Mouse (Mus musculus): ENCODE measurements at regions not wholly inside any gene's neighbourhood (a gene's known extent, or its start where the extent isn't known, plus 50 kb on each side); places are given as distances from the start of the nearest gene placed in this dataset.

GRCm38 (mm10) chr3:53338571-53338970, 124.6 kb downstream of the Nhlrc3 start:
- no peak for DNase-seq (ENCODE audit: extremely low read depth, low read depth, low spot score)
- H3K79me2 ChIP-seq (ENCODE audit: control insufficient read depth, insufficient read depth, low read length) = no peaks in the 10 kb centered on the region
- WGBS = 92% methylated on average over 7 of the region's 7 CpGs
- H3K4me3 ChIP-seq (ENCODE audit: insufficient read depth, low read depth, low read length) = no peak overlapping the region
- TF ChIP-seq CTCF (IDR thresholded peaks at IDR 0.05; ENCODE audit: low read depth, low read length) (no peak), POLR2A (IDR thresholded peaks at IDR 0.05; ENCODE audit: extremely low read depth, insufficient read depth, low read length) (no peak)
- H3K27me3 ChIP-seq (ENCODE audit: control insufficient read depth, insufficient read depth, low read length) = no peaks in the 10 kb centered on the region
- no peak overlapping the region for H3K27ac ChIP-seq (replicated peaks; ENCODE audit: insufficient read depth, low read depth, low read length)
- no peaks in the 10 kb centered on the region for H3K4me1 ChIP-seq (ENCODE audit: control insufficient read depth, insufficient read depth, low read length)
- H3K9ac ChIP-seq (ENCODE audit: low read depth, low read length) = no peak overlapping the region
- no peaks in the 10 kb centered on the region for H3K36me3 ChIP-seq (ENCODE audit: control insufficient read depth, insufficient read depth, low read length)

GRCm38 (mm10) chr3:53334051-53334450, 129.1 kb downstream of the Nhlrc3 start:
- Histone ChIP-seq H3K27me3 (ENCODE audit: control insufficient read depth, insufficient read depth, low read length) (no peaks in the 10 kb centered on the region), H3K36me3 (ENCODE audit: control insufficient read depth, insufficient read depth, low read length) (no peaks in the 10 kb centered on the region), H3K4me3 (ENCODE audit: insufficient read depth, low read depth, low read length) (no peak overlapping the region), H3K9ac (ENCODE audit: low read depth, low read length) (no peak overlapping the region), H3K27ac (replicated peaks; ENCODE audit: insufficient read depth, low read depth, low read length) (no peak overlapping the region), H3K79me2 (ENCODE audit: control insufficient read depth, insufficient read depth, low read length) (no peaks in the 10 kb centered on the region), H3K4me1 (ENCODE audit: control insufficient read depth, insufficient read depth, low read length) (no peaks in the 10 kb centered on the region)
- 36% methylated on average over 11 of the region's 11 CpGs for WGBS
- no peak for DNase-seq (ENCODE audit: extremely low read depth, low read depth, low spot score)
- TF ChIP-seq CTCF (IDR thresholded peaks at IDR 0.05; ENCODE audit: low read depth, low read length) = no peak
- no peak for TF ChIP-seq POLR2A (IDR thresholded peaks at IDR 0.05; ENCODE audit: extremely low read depth, insufficient read depth, low read length)

GRCm38 (mm10) chr3:53329528-53329927, 133.6 kb downstream of the Nhlrc3 start:
- Histone ChIP-seq H3K79me2 (ENCODE audit: control insufficient read depth, insufficient read depth, low read length) (no peaks in the 10 kb centered on the region), H3K4me3 (ENCODE audit: insufficient read depth, low read depth, low read length) (no peak overlapping the region), H3K4me1 (ENCODE audit: control insufficient read depth, insufficient read depth, low read length) (no peaks in the 10 kb centered on the region), H3K36me3 (ENCODE audit: control insufficient read depth, insufficient read depth, low read length) (no peaks in the 10 kb centered on the region), H3K9ac (ENCODE audit: low read depth, low read length) (no peak overlapping the region), H3K27me3 (ENCODE audit: control insufficient read depth, insufficient read depth, low read length) (no peaks in the 10 kb centered on the region), H3K27ac (replicated peaks; ENCODE audit: insufficient read depth, low read depth, low read length) (no peak overlapping the region)
- no peak for TF ChIP-seq CTCF (IDR thresholded peaks at IDR 0.05; ENCODE audit: low read depth, low read length)
- TF ChIP-seq POLR2A (IDR thresholded peaks at IDR 0.05; ENCODE audit: extremely low read depth, insufficient read depth, low read length) = no peak
- WGBS = 57% methylated on average over 3 of the region's 3 CpGs
- no peak for DNase-seq (ENCODE audit: extremely low read depth, low read depth, low spot score)

- Histone ChIP-seq H3K4me3 (ENCODE audit: insufficient read depth, low read depth, low read length) (no peak overlapping the region), H3K27ac (replicated peaks; ENCODE audit: insufficient read depth, low read depth, low read length) (no peak overlapping the region), H3K36me3 (ENCODE audit: control insufficient read depth, insufficient read depth, low read length) (no peaks in the 10 kb centered on the region), H3K9ac (ENCODE audit: low read depth, low read length) (no peak overlapping the region), H3K79me2 (ENCODE audit: control insufficient read depth, insufficient read depth, low read length) (no peaks in the 10 kb centered on the region), H3K4me1 (ENCODE audit: control insufficient read depth, insufficient read depth, low read length) (no peaks in the 10 kb centered on the region), H3K27me3 (ENCODE audit: control insufficient read depth, insufficient read depth, low read length) (no peaks in the 10 kb centered on the region)
- TF ChIP-seq CTCF (IDR thresholded peaks at IDR 0.05; ENCODE audit: low read depth, low read length) (no peak), POLR2A (IDR thresholded peaks at IDR 0.05; ENCODE audit: extremely low read depth, insufficient read depth, low read length) (no peak)
- no peak for DNase-seq (ENCODE audit: extremely low read depth, low read depth, low spot score)
- 74% methylated on average over 5 of the region's 5 CpGs for WGBS
These were observed 135.7 kb downstream of the Nhlrc3 start for GRCm38 (mm10) chr3:53327424-53327823.

- no peaks in the 10 kb centered on the region for H3K36me3 ChIP-seq (ENCODE audit: control insufficient read depth, insufficient read depth, low read length)
- H3K9ac ChIP-seq (ENCODE audit: low read depth, low read length) = no peak overlapping the region
- H3K27me3 ChIP-seq (ENCODE audit: control insufficient read depth, insufficient read depth, low read length) = no peaks in the 10 kb centered on the region
- no peak overlapping the region for H3K4me3 ChIP-seq (ENCODE audit: insufficient read depth, low read depth, low read length)
- no peak for TF ChIP-seq CTCF (IDR thresholded peaks at IDR 0.05; ENCODE audit: low read depth, low read length)
- no peak for TF ChIP-seq POLR2A (IDR thresholded peaks at IDR 0.05; ENCODE audit: extremely low read depth, insufficient read depth, low read length)
- H3K4me1 ChIP-seq (ENCODE audit: control insufficient read depth, insufficient read depth, low read length) = no peaks in the 10 kb centered on the region
- WGBS = 75% methylated on average over 7 of the region's 7 CpGs
- no peak overlapping the region for H3K27ac ChIP-seq (replicated peaks; ENCODE audit: insufficient read depth, low read depth, low read length)
- H3K79me2 ChIP-seq (ENCODE audit: control insufficient read depth, insufficient read depth, low read length) = no peaks in the 10 kb centered on the region
- DNase-seq (ENCODE audit: extremely low read depth, low read depth, low spot score) = no peak
These were observed 136.2 kb downstream of the Nhlrc3 start for GRCm38 (mm10) chr3:53326967-53327366.

DNA sequence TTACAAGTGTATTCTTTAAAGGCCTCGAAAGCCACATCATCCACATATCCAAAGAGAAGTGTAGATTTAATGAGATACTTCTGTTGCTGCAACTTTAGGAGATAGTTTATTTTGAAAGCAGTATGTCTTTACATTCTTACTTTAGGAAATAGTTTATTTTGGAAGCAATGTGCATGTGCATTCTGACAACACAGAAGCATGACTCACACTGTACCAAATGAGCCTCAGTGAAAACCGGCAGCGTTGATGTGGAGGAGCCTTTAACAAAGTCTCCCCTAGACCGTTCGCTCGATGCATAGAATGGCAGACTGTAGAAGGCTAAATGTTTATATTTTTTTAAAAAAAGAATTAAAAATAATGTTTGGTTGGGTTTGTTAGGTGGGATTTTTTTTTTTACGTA, 138.1 kb downstream of the Nhlrc3 start:
- TF ChIP-seq POLR2A (IDR thresholded peaks at IDR 0.05; ENCODE audit: extremely low read depth, insufficient read depth, low read length) (no peak), CTCF (IDR thresholded peaks at IDR 0.05; ENCODE audit: low read depth, low read length) (no peak)
- H3K27me3 ChIP-seq (ENCODE audit: control insufficient read depth, insufficient read depth, low read length) = no peaks in the 10 kb centered on the region
- no peak for DNase-seq (ENCODE audit: extremely low read depth, low read depth, low spot score)
- H3K4me3 ChIP-seq (ENCODE audit: insufficient read depth, low read depth, low read length) = no peak overlapping the region
- no peaks in the 10 kb centered on the region for H3K4me1 ChIP-seq (ENCODE audit: control insufficient read depth, insufficient read depth, low read length)
- 97% methylated on average over 7 of the region's 7 CpGs for WGBS
- H3K36me3 ChIP-seq (ENCODE audit: control insufficient read depth, insufficient read depth, low read length) = no peaks in the 10 kb centered on the region
- H3K9ac ChIP-seq (ENCODE audit: low read depth, low read length) = no peak overlapping the region
- H3K27ac ChIP-seq (replicated peaks; ENCODE audit: insufficient read depth, low read depth, low read length) = no peak overlapping the region
- no peaks in the 10 kb centered on the region for H3K79me2 ChIP-seq (ENCODE audit: control insufficient read depth, insufficient read depth, low read length)
